Mouse (Mus musculus) right cerebral cortex, postnatal 10 days (tissue): ENCODE data around the gene Fgfr3.

Experiments used
- DNase-seq, 2 experiments: peaks; one replicate each; pipeline ENCODE4 v3.0.0; 2021; ENCODE audit warnings: low spot score in 2 of 2

The Fgfr3 gene

DNA sequence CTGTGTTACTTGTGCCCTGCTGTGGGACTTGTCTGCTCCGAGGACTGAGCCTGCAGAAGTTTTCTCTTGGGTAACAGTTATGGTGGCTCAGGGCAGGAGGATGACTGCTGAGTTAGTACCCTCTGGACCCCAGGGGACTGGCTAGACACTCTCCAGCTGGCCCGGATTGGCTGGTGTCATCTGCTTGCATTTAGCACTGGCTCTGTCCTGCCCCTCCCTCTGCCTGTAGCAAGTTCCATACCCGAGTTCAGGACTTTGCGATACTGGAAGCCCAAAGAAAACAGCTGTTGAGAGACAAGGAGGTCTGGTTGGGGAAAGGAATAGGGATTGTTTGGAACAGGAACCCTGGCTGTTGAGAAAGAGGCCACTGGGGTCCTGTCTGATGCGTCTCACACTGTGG lies 9.0 kb downstream of the Fgfr3 start:
- DNase-seq = no peak

DNA sequence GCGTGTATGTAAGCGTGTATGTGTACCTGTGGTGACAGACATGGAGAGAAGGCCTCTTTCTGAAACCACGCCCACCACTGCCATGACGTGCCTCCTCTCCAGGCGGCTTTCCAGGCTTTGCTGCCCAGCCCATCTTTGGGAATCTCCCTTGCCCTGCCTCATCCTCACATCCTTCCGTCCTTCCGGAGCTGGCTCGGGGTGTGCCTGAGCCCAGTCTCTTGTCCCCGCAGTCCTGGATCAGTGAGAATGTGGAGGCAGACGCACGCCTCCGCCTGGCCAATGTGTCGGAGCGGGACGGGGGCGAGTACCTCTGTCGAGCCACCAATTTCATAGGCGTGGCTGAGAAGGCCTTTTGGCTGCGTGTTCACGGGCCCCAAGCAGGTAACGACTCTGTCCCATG lies 9.6 kb downstream of the Fgfr3 start:
- no peak for DNase-seq

DNA sequence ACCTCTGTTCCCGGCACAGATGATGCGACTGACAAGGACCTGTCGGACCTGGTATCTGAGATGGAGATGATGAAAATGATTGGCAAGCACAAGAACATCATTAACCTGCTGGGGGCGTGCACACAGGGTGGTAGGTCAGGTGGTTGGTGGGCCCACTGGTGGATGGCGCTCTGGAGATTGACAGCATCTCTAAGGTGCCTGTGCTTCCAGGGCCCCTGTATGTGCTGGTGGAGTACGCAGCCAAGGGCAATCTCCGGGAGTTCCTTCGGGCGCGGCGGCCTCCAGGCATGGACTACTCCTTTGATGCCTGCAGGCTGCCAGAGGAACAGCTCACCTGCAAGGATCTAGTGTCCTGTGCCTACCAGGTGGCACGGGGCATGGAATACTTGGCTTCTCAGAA lies 12.4 kb downstream of the Fgfr3 start:
- DNase-seq = no peak

DNA sequence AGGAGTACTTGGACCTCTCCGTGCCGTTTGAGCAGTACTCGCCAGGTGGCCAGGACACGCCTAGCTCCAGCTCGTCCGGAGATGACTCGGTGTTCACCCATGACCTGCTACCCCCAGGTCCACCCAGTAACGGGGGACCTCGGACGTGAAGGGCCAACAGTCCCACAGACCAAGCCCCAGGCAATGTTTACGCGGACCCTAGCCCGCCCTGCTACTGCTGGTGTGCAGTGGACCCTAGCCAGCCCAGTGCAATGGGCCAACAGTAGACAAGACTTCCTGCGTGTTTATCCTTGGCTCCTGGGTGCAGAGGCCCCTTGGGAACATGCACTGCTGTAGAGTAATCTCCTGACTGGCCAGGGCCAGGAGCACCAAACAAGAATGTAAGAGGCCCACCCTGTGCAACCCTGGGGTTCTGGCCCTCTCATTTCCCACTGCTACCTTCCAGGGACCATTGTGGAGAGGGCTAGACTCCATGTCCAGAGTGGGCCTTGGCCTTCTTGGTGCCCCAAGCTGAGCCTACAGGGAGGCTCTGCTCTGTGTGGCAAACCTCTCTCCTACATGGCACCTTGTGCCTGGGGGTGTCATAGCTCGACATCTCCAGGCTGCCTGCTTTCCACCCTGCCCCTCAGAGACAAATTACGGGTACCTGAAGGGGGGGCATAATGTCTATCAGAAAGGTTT lies 14.1 kb downstream of the Fgfr3 start:
- DNase-seq = no peak

DNA sequence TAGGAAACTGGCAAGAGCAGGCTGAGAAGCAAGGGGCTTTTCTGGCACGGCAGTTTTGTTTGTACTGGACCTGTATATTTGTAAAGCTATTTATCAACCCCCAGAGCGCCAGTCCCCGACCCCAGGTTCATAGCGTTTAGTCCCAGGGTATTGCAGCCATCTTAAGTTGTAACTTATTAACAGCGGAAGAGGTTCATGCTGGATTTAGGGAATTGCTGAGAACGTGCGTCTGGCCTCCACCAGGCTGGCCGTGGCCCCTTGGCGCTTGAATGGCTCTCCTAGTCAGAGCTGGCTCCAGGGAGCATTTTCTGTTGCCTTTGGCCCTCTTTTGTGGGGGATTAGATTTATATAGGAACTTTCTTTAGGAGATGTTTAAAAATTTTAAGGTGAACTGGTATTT lies 14.8 kb downstream of the Fgfr3 start:
- no peak for DNase-seq

DNA sequence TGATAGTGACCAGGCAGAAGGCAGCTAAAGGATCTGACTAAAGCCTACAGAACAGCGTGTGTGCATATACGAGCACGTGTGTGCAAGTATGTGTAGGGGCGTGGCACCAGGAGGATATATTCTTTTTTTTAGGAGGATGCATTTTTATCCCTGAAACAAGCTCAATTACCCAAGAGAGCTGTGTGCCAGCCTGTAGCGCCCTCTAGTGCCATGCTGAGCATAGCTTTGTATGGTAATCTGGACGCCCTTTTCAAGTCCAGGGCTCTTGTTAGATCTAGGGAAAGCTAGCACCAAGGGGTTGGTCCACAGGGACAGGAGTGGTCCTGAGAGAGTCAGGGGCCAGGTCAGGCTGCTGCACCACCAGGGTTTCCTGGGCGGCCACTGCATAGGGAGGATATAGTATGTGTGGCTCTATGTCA lies 16.4 kb downstream of the Fgfr3 start:
- DNase-seq = peak; percentile 64 to 76

DNA sequence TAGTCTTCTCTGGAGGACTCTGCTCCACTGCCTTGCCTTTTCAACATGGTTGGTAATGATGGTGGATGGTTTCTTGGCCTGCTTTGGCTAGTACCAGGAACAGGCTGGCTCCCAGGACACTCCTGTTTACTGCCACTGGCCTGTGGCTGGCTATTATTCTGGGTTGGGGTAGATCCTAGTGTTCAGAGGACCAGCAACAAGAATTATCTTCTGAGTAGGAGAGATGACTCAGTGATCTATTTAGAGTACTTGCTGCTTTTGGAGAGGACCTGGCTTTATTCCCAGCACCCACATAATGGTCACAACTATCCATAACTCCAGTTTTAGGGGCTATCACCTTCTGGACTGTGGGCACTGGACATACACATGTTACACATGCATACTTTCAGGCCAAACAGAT lies 16.9 kb downstream of the Fgfr3 start:
- DNase-seq = no peak

DNA sequence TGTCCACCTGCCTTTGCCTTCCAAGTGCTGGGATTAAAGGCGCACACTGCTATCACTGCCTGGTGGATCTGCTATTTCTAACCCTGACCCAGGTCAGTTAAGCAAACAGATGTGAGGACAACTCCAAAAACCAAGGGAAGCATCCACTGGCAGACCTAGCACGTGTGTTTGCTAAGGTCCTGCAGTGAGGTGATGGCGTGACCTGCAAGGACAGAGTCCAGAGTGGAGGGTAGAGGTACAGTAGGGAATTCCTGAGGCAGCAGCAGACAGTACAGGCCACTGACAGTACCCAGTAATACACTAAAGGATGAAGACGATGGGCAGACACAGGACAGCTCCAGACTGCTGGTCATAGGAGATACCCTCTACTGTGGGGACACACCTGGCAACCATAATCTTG lies 19.1 kb downstream of the Fgfr3 start:
- no peak for DNase-seq

DNA sequence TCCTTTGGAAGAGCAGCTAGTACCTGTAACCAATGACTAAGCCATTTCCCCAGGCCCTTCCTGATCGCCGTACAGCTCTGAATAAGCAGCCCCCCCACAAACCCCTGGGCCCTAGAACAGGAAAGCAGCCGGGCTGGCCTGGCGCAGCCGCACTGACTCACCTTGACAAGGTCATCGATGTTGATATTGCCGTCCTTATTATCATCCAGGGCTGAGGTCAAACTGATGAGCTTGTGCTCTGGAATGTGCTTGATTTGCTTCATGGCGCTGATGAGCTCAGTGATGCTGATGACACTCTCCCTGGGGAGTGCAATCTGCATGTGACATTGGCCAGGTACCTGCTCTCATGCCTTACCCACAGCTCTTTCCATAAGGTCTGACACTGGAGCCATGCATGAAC lies 22.0 kb downstream of the Fgfr3 start:
- no peak for DNase-seq

DNA sequence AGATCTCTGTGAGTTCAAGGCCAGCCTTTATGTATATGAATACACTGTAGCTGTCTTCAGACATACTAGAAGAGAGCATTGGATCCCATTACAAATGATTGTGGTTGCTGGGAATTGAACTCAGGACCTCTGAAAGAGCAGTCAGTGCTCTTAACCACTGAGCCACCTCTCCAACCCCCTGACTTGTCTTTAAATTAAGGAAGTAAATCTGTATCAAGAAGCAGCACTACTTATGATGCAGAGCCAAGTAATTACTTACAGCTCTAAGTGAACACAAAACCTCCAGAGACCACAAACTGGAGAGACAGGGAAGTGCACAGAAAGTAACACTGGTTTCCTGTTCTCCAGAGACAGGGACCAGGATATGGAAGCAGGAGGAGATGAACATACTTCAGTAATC lies 55.7 kb downstream of the Fgfr3 start:
- no peak for DNase-seq

DNA sequence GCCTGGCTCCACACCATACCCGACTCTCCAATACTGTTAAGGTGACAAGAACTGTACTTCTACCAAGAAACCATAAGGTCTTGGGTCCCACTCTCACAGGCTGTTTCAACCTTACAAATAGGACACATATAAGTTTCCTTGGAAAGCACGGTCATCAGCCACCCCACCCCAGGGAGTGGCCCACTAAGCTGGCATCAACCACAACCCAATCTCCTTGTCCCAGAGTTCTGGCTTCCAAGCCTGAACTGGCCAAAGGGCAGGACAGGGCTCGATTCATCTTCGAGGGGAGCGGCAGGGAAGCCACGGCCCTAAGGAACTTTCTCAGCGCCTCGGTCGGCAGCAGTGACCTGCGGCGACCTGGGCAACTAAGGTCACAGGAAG lies 60.5 kb downstream of the Fgfr3 start:
- DNase-seq = no peak

DNA sequence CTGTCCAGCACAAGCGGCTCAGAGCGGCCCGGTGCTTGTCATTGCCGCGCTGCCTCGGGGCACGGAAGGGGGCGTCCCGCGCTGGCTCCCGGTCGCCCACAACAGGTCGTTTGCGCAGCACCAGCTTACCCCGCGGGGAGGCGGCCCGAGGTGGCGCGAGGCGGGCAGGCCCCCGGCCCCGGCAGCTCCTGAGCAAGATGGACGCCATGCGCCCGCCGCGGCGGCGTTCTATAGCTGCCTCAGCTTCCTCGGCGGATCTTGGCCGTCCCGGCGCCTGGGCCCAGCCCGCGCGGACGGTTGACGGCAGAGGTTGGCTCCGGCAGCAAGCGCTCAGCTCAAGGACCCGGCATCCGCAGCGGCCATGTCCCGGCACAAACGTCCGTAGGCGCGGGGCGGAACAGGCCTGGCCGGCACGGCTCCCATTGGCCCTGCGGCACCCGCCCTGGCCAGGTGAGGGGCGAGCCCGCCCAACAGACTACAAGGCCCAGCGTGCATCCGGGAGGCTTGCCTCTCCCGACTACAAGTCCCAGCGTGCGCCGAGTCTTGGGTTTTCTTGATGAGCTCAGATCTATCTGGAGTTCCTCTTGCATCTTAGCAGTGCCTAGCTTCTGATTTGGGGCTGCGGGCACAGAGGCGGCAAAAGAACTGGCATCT lies 61.0 kb downstream of the Fgfr3 start, which contains the start of gene Letm1:
Gene Letm1, minus strand, starts transcription at position 473 of the 654 bp plus-strand sequence.
- peak; percentile 97 to 98 for DNase-seq

DNA sequence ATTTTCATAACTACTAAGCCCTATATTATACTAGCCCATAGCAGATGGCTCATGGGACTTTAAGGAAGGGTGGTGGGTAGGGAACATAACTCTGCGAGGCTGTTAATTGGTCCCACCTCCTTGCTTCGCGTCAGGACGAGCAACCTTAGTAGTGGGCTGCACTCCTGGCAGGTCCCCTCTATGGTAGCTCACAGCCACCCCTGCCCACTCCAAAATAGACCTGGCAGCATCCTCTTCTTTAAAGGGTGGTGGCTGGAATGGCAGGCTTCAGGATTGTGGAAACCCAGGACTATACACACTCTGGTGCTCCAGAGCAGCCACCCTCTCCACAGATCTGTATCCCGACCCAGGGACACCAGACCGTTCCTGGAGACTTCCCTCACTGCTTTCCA lies 61.5 kb downstream of the Fgfr3 start:
- no peak for DNase-seq
